Mouse (Mus musculus): ENCODE data around the gene Hint1. TPM values are rescaled to one million over a fixed set of nuclear protein-coding genes. Genes with fewer than 3 reads are reported as not detected.
"Not testable (repeated sequence)": the region's sequence is repeated elsewhere in the genome, so short reads cannot be mapped to it uniquely, and the experiment has no call there.

Hint1 gene
- total RNA-seq, 2 experiments from 2014 or later = 67.1 to 122 TPM

DNA sequence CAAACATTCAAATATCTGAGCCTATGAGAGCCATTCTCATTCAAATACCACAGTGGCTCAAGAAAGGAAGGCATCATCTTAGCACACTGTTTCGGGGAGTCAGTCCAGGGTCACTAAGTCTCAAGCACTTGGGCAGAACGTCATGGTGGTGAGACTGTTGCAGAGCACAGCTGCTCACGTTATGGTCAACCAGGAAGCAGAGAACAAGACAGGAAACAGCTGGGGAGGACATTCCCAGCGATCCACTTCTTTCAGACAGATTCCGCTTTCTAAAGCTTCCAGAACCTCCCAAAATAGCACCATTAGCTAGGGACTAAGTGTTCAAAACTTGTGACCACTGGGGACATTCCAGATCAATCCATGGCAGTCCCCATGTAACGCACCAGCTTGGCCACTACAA lies 21.7 kb downstream of the Hint1 start:
- ATAC-seq (replicated peaks; ENCODE audit: low FRiP score, poor library complexity, severe bottlenecking) = no peak

DNA sequence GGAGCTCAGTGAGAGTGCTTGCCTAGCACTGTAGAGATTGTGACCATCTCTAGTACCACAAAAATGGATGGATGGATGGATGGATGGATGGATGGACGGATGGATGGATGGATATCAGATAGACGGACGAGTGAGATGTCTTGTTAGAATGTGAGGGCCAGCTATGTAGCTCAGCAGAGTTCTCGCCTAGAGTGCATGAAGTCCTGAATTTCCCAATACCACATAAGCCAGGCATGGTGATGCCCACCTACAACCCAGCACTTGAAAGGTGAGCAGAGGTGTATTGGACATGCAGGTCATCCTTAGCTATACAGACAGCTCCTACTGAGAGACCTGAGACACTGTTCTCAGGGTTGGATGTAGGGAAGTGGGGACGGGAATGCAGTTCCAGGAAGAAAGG lies 25.2 kb downstream of the Hint1 start:
- ATAC-seq (replicated peaks; ENCODE audit: low FRiP score, poor library complexity, severe bottlenecking) = no peak

DNA sequence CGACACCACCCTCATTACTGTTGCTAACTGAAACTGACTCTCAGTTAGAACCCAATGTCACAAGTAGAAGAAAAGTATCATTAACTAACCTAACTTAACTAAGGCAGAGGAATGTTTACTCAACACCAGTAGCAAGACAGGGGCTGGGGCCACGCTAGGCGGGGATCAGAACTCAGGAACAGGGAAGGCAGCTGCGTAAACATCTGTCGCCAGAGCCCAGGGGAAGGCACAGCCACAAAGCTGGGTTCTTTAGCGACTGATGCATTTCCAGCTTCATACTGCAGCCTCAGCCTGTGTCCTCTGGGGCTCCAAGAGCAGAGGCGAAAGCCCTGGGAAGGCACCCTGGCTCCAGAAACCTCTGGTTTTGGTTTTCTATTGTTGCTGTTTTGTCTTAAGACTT lies 25.9 kb downstream of the Hint1 start:
- no peak for ATAC-seq (replicated peaks; ENCODE audit: low FRiP score, poor library complexity, severe bottlenecking)

DNA sequence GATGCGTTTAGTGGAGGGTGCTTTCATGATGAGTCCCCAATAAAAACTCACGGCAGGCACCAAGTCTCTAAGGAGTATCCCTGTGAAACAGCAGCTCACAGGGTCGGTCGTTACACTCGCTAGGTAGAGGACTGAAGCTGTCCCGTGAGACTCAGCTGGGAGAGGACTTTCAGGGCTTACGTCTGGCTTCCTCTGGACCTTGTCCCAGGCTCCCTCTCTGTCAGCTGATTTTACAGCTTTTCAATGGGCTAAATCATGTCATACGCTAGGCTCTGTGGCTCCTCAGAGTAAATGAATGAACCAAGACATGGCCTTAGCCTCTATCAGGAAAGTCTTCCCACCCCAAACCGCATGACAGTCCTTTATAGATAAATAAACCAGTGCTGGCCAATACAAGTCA lies 28.4 kb downstream of the Hint1 start:
- ATAC-seq (replicated peaks; ENCODE audit: low FRiP score, poor library complexity, severe bottlenecking) = no peak

DNA sequence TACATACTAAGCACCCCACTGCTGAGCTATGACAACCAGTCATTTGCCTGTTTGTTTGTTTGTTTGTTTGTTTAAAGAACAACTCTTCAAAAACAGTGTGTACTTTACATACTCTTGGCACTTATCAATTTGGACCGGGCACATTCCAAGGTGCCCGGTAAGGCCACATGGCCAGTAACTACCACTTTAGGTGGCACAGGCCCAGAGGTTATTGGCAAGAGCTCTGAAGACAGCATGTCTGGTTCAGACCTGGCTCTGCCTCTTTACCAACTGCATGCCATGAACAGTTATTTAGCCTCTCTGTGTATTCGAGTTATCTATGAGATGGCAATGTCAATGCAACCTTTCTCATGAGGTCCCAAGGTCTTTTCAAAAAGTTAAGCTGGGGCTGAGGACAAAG lies 30.5 kb downstream of the Hint1 start:
- ATAC-seq (replicated peaks; ENCODE audit: low FRiP score, poor library complexity, severe bottlenecking) = not testable (repeated sequence)

DNA sequence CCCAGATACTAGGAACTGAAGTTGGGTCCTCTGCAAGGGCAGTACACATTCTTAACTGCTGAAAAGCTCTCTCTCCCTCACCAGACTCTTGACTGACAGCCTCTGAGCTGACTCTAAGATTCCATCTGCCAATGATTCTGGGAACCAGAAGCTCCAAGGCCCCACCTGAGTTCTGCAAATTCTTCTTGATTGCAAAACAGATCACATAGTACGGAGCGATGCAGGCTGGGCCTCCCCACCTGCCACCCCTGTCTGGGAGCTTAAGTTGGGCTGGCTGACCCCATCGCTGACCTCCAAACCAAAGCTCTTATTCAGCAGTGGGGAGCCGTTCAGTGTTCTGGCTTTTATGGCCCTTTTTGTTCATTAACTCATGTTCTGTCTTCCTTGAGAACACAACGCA lies 31.3 kb downstream of the Hint1 start:
- ATAC-seq (replicated peaks; ENCODE audit: low FRiP score, poor library complexity, severe bottlenecking) = no peak

DNA sequence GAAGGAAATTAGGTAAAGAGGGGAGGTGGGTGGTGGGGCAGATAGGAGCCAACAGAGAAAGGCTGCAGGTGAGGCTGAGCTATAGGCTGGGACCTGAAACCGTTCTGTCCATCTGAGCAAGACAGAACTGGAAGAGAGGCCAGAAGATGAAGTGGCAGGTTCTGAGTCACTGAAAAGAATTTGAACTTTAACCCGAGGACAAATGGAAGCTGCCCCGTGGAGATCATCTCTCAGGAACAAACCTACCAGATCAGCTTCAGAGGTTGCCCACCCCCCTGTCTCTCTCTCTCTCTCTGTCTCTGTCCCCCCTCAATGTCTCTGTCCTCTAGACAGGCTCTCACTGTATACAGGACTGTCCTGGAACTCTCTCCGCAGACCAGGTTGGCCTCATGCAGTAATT lies 33.5 kb downstream of the Hint1 start:
- ATAC-seq (replicated peaks; ENCODE audit: low FRiP score, poor library complexity, severe bottlenecking) = no peak

DNA sequence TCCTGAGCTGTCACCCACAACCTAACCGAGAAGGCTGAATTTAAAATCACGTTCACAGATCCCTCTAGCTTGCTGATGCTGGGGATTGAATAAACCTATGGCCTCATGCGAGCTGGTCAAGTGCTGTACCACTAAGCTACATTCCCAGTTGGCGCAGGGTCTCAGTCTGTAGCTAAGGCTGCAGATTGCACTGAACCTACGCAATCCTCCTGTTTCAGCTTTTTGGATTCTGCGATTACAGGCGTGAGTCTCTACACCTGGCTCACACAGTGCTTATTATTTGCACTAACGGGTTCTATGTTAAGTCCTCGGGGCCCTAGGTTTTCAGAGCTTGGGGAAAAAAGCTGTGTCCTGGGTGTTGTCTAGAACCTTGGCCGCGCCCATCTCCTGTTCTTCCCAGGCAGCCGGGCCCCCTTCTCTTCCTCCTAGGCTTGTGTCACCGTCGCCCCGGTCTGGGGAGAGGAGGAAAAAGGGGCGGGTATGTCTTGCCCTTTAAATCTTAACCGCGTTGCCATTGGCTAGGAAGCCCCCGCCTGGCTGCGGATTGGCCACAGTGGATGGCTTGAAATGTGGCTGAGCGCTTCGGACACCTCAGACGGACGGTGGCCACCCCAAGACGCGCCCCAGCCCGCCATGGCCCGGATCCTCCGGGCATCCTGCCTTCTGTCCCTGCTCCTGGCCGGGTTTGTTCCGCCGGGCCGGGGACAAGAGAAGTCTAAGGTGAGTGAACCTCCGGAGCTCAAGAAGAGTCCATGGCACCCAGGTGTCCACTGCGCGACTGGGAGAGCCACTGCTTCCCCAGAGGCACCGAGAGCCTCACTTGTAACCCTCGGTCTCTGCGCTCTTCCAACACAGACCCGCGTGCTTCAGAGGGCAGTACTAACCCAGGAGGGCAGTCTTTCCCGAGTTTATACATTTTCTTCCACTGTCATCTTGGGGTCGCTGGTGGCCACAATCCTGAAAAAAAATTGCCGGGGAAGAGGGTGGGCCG lies 36.4 kb downstream of the Hint1 start, which contains the start of gene Gpx3:
Gene Gpx3 (plus strand): TSS at position 121 of the 991 bp plus-strand sequence.
- no peak for ATAC-seq (replicated peaks; ENCODE audit: low FRiP score, poor library complexity, severe bottlenecking)

DNA sequence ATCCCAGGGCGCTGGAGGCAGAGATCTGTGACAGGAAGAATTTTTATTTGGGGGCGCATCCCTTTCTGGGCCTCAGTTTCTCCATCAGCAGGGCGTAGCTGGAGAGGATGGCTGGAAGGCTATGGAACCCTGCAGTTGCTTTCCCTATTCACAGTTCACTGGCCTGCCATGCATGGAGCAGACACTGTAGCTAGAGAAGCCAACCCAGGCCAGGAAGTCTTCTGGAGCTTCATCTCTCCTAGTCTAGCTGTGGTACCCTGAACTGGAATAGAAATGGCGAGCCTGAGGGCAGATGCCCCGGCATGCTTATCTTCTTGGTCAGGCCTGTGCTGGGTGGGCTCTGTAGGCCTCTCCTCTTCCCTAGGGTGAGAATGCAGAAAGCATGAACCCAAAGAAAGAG lies 37.2 kb downstream of the Hint1 start:
- no peak for ATAC-seq (replicated peaks; ENCODE audit: low FRiP score, poor library complexity, severe bottlenecking)

DNA sequence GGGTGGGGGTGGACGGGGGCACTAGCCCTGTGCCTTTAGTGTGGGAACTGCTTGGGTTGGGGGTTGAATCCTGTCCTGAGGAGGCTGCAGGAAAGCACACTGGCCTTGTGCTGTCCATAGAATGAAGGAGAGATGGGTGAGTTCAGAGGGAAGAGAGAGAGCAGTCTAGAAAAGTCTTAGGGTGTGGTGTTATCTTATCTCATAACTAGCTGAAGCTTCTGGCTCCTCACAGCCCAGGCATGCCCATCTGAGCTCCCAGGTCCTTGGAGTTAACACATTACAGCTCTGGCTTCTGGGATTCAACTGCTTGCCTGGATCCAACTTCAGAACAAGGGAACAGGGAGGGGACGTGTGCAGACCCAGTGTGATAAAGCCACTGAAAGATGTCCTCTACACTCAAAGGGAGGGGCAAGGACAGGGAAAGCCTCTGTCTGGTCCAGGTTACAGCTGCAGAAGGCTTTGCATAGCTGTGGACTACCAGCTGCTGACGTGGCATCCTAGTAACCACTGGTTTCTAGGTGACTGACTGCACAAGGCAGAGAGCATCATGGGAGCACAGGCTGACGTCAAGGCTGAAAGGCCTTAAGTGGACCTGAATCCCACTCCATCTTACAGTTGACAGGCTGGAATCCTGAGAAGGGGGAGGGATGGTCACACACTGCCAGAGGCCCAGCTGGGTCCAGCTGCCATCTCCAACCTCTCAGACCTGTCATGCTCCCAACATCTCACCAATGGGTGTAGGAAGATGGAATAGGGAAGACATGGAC lies 37.9 kb downstream of the Hint1 start:
- no peak for ATAC-seq (replicated peaks; ENCODE audit: low FRiP score, poor library complexity, severe bottlenecking)

DNA sequence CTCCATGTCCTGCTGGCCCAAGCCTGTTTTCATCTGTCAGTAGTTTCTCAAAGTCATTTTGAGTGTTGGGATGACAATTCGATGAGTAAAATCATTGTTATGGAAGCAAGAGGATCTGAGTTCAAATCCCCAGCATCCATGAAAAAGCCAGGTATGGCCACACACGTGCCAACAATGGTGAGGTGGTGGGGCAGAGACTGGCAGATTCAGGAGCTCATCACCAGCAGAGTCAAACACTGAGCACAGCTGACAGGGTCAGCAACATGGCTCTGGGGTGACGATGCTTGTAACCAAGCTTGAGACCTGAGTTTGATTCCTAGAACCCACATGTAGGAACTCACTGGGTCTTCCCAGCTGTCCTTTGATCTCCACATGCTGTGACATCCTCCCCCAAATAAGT lies 38.9 kb downstream of the Hint1 start:
- ATAC-seq (replicated peaks; ENCODE audit: low FRiP score, poor library complexity, severe bottlenecking) = no peak

DNA sequence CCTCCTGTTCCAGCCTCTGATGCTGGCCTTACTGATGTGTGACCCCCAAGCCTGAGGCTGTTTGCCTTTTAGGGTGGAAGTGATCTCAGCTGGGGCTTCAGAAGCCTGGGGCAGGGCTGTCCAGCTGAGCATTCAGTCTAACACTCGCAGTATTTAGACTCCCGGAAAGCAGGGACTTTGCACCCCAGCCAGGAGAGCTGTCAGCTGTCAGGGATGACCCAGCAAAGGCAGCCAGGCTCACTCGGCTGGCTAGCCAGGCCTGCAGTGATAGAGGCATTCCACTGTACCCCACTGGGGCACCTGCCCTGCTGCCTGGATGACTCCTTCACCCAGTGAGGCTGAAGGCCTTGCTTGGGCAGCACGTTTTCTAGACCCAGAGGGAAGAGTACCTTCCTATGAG lies 39.7 kb downstream of the Hint1 start:
- no peak for ATAC-seq (replicated peaks; ENCODE audit: low FRiP score, poor library complexity, severe bottlenecking)

DNA sequence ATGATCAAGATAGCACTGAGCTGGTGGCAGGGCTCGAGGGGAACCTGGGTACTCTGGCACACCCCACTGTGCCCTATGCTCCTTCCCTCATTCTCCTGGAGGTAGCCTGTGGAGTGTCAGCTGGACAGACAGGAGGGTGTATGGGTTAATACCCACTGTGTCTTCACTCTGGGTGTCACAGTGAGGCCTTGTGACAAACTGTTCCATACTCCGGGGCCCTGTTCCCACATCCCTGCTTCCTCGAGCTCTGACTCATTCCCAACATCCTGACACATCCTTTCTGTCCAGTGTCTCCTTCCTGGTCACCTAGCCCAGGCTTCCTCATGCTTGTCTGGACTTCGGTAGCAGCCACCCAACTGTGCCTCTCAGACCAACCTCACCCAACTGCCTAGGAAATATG lies 40.3 kb downstream of the Hint1 start:
- no peak for ATAC-seq (replicated peaks; ENCODE audit: low FRiP score, poor library complexity, severe bottlenecking)

DNA sequence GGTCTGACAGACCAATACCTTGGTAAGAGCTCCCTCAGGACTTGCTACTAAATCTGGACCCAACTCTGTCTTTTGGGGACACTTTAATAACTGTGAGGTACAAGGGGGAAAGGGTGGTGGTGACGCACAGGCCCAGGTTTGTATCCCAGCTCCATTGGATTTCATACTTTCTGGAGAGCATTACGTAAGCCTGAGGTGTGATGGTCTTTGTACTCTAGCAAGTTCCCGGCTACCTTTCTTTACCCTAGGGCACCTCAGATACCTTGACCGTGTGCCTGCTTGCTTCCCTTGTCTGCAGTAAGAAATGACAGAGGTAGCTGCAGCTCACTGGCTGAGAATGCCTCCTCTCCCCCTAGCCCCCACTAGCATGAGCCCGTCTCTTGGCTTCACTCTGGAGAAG lies 41.1 kb downstream of the Hint1 start:
- no peak for ATAC-seq (replicated peaks; ENCODE audit: low FRiP score, poor library complexity, severe bottlenecking)

DNA sequence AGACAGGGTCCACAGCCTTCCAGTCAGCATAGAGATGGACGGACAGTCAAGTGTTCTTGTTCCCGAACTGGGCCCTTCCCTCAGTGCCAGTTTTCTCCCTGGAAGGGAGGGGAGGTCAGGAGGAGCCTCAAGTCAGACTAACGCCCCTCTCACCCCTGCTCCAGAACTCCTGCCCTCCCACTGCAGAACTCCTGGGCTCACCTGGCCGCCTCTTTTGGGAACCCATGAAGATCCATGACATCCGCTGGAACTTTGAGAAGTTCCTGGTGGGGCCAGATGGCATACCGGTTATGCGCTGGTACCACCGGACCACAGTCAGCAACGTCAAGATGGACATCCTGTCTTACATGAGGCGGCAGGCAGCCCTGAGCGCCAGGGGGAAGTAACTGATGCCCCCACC lies 43.1 kb downstream of the Hint1 start:
- ATAC-seq (replicated peaks; ENCODE audit: low FRiP score, poor library complexity, severe bottlenecking) = no peak

DNA sequence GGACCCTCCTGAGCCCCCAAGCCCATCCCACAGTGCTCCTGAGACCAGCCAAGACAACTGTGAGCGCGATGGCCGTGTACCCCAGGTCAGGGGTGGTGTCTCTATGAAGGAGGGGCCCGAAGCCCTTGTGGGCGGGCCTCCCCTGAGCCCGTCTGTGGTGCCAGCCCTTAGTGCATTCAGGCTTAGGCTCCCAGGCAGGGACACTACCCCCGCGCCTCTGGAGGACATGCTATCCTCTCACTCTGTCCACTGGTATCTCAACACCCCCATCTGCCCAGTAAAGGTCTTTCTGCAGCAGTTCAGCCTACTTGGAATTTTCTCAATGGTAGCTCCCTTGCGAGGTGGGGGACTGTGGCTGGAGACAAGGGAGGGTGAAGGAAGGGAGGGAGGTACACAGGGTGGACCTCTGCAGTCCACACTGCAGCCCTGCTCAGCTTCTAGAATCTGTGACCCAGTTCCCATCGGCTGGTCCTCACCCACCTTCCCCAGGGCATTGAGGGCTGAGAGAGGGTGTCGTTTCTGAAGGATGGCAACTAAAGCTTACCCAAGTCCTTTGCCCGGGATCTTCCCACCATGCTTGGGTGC lies 44.0 kb downstream of the Hint1 start:
- ATAC-seq (replicated peaks; ENCODE audit: low FRiP score, poor library complexity, severe bottlenecking) = no peak

DNA sequence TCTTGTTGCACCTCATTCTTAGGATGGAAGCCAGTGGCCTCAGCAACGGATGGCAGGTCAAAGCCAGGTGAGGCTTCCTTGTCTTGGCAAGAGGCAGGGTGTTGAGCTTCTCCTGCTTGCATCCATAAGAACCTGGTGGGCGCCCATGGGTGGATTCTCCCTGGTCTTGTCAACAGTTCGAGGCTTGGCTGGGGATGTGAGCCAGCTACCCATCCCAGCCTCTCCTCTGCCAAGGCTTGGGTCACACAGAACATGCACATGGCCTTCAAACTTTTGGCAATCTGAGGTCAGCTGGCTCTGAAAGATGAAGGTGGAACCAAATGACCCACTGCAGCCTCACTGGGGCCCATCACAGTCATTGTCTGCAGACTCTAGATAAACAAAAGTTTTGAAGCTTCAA lies 45.0 kb downstream of the Hint1 start:
- no peak for ATAC-seq (replicated peaks; ENCODE audit: low FRiP score, poor library complexity, severe bottlenecking)

DNA sequence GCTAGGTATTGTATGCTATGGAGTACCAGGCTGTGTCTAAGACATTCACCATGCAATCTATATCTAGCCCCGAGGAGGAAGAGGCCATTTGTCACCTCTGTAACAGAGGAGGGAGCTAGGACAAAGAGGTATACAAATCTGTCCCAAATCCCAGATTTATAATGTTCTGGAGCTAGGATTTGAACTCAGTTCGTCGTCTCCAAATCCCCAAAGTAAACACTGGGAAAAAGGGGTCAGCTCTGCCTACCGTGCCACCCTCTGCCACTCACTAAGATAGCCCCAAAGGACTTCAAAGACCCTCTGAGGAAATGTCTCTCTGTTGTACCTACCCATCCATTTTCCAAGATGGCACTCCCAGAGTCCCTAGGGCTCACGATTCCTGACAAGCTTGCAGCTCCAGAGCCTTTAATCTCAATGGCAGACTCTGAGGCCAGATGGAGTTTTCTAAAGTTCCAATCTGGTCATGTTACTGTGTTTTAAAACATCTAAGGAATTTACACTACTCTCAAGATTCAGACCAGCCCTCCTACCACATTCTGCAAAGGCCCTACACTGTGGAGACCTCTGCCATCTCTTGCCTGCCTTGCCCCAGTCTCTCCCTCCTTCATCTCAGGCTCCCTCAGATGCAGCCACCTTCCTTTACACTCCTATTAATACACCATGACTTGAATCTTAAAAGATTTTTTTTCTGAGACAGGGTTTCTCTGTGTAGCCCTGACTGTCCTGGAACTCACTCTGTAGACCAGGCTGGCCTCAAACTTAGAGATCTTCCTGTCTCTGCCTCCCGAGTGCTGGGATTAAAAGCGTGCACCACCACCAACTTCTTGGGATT lies 45.7 kb downstream of the Hint1 start:
- no peak for ATAC-seq (replicated peaks; ENCODE audit: low FRiP score, poor library complexity, severe bottlenecking)

DNA sequence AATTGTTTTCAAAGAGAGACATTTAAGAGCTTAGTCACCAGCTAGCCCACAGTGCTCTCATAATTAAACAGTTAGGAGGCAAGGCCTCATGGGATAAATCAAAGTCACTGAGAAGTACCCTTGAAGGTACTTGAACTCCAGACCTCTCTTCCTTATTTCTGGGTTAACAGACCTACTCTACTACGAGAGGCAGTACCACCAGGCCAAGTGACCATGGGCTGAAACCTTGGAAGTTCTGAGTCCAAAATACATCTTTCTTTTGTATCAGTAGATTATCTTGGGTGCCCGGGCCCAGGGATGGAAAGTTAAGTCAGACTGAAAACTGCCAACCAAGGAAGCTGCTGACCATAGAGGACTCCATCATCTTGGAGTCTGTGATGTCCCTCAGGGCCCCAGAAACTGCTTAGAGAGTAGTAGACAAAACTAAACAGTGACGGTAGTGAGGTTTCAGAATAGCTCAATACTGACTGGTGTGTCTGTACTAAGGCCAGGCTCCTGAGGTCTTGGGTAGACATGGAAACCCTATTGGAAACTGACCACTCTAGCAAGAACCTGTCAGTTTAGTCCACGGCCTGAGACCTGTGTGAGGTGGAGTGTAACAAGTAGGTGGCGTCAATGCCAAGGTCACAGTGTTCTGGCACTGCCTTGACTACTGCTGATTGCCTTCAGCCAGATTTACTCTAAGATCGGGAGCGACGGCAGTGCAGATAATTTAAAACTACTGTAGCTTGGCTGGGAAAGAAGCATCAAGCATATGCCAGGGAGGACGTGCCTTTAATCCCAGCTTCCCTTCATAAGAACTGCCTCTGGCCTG lies 46.5 kb downstream of the Hint1 start:
- ATAC-seq (replicated peaks; ENCODE audit: low FRiP score, poor library complexity, severe bottlenecking) = no peak
